Mouse (Mus musculus) lung, adult 2 months (tissue): ENCODE measurements around the gene Arl6ip5.

Experiments used
- CTCF ChIP-seq: fragments of 200-500 bp; IDR thresholded peaks from 2 replicates; pipeline ENCODE4 v1.5.1; 2011; ENCODE audit warnings: mild to moderate bottlenecking, low read length, control low read depth; ENCODE audit not compliant: insufficient read depth
- POLR2A ChIP-seq: fragments of 200-500 bp; IDR thresholded peaks from 2 replicates; pipeline ENCODE4 v1.6.1; 2011; ENCODE audit warnings: low read depth, mild to moderate bottlenecking, control low read depth, low read length, borderline replicate concordance; ENCODE audit errors: extremely low read depth

- TF ChIP-seq CTCF (no peak), POLR2A (no peak)
Measured at GRCm38 (mm10) chr6:97252086-97252485, 41.6 kb downstream of the Arl6ip5 start.
